Mouse (Mus musculus): ENCODE measurements around the gene Cyp1b1. TPM values are rescaled to one million over a fixed set of nuclear protein-coding genes. Genes with fewer than 3 reads are reported as not detected.

Cyp1b1 gene
- total RNA-seq, 4 experiments from 2014 or later: 3.0 to 3.6 (median 3.4) TPM

DNA sequence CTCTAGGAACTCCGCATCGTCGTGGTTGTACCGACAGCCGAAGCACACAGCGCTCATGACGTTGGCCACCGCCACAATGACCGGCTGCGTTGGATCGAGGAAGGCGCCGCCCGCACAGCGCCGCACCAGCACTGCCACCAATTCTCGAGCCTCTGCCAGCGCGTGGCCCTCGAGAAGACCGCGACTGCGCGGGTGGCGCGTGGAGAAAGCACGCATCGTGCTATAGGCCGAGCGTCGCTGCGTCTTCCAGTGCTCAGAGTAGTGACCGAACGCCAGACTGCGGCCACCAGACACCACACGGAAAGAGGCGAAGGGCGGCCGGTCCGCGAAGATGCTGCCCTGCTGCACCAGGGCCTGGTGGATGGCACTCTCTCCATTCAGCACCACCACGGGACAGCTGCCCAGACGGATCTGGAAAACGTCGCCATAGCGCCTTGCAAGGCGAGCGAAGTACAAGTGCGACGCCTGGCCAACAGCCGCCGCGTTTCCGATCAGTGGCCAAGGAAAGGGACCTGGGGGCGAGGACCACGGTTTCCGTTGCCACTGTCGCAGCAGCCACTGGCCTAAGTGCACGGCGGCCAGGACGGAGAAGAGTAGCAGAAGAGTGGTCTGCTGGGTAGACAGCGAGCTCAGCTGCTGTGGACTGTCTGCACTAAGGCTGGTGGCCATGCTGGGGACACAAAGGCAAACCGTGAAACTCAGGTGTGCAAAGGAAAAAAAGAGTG lies 1.1 kb downstream of the Cyp1b1 start:
- no peak for DNase-seq (ENCODE audit: low spot score in 2 of 2)

DNA sequence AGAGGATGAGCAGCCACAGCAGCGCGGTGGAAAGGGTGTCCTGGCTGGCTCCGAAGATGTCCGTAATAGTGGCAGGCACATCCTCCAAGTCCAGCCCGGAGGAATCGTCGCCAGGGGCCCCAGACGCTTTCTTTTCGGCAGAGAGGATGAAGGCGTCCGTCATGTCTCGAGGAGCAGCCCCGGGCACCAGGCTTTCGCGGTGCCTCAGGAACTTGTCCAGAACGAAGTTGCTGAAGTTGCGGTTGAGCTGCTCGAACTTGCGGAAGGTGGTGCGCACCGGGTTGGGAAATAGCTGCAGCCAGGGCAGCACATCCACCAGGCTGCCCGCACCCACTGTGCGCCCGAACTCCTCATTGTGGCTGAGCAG lies 1.6 kb downstream of the Cyp1b1 start:
- DNase-seq (ENCODE audit: low spot score in 2 of 2): no peak

DNA sequence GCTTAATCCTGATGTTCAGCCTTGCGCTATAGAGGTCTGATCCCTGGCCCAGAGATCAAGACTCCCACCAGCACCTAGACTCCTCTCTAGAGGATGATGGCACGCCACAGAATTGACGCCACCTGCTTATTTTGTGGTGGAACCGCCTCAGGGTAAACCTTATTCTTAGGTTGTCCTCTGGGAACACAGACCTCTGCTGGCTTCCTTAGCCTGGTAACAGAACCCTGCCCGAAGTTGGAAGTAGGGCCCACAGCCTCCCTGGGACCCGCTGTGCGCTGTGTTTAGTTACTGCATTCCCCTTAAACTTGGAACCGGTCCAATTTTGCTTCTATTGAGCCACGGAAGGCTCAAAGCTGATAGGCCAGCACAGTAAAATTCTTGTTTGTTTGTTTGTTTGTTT lies 2.3 kb downstream of the Cyp1b1 start:
- no peak for DNase-seq (ENCODE audit: low spot score in 2 of 2)

DNA sequence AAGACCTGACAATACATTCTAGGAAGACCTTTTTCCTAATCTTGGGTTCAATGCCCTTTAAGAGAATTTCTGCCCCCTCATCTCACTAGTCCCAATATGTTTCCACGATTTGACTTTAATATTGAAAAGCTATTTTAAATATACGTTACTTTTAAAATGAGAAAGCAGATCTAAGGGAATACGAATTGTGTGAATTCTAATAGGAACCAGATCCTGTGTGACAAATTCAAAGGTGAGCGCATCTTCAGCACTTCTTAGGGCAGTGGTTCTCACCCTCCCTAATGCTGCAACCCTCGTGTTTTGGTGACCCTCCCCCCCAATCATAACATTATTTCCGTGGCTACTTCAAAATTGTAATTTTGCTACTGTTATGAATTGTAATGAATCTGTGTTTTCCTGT lies 2.9 kb downstream of the Cyp1b1 start:
- DNase-seq (ENCODE audit: low spot score in 2 of 2): no peak

DNA sequence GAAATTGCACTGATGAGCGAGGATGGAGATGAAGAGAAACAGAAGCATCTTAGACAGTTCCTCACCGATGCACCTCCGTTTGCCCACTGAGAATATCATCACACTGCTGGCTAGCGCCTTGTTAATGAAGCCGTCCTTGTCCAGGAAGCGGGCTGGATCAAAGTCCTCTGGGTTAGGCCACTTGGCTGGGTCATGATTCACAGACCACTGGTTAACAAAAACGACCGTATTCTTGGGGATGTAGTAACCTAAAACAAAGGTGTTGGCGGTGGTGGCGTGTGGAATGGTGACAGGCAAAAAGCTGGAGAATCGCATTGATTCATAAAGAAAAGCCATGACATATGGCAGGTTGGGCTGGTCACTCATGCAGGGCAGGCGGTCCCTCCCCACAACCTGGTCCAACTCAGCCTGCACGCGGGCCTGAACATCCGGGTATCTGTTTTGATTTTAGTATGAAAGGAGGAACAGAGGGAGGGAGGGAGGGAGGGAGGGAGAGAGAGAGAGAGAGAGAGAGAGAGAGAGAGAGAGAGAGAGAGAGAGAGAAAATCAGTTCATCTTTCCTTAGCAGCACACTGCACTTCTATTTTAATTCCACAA lies 4.5 kb downstream of the Cyp1b1 start:
- DNase-seq (ENCODE audit: low spot score in 2 of 2): no peak

DNA sequence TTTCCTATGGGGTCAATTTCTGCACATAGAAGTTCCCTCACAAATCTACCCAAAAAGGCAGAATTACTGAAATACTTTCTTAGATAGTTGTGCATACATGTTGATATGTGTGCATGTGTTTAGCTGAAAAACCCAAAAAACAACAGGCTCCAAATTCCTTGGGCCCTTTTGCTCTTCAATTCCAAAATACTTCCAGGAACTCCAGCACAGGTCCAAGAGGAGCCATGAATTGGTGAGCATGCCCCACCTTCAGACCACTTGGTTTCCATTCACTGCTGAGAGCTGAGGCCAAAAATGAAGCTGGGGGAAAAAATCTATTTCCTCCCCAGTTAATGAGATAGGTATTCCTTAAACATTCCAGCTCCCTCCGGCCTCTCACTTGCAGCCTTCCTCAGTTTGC lies 5.1 kb downstream of the Cyp1b1 start:
- DNase-seq (ENCODE audit: low spot score in 2 of 2): no peak

DNA sequence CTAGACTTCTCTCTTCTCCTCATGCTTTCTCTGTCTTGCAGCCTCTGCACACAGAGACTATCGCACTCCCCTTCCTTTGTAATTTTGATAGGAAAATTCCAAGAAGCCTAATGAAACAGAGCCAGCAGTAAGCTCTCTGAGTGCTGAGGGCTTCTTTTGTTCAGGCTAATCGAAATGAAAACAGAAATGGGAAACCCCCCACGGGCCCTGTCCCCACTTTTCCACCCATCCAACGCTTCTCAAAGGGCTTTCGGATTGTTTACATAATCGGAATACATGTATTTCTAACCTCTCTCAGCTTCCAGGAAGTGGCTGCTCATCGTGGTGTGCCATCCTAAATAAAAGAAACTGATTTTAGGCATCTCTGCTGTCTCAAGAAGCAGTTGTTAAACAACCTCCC lies 6.7 kb downstream of the Cyp1b1 start:
- DNase-seq (ENCODE audit: low spot score in 2 of 2): no peak

DNA sequence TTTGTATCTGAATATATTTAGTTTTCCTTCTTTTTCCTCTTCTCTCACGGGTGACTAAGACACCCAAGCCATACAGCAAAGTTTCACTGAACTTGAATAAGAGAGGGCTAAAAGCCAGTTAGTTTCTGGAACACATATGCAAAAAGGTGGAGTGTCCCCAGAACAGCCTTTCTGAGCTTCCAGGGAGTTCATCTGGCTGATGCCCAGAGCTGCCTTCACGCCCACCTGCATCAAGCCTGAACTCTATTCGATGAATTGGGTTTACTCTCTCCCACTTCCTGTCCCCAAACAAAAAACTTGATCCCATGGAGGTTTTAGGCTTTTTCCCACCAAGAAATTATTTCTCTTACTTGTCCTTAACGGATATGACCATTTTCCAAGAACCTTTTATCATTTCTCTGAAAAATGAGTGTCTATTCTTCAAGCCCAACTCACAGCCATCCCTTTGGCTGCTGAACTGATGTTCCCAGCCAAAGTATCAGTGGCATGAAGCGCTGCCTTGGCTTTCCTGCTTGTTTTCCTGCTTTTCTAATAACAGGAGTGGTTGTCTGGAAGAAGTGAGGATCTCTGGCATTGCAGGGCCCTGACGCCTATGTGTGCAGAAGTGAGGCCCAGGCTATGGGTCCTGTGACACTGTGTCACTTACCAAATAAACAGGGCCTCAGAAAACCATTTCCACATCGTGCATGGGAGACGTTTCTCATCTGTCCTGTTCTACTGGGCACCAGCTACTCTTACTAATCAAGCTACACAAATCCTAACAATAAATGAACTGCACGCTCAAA lies 9.0 kb downstream of the Cyp1b1 start:
- DNase-seq (ENCODE audit: low spot score in 2 of 2): no peak

DNA sequence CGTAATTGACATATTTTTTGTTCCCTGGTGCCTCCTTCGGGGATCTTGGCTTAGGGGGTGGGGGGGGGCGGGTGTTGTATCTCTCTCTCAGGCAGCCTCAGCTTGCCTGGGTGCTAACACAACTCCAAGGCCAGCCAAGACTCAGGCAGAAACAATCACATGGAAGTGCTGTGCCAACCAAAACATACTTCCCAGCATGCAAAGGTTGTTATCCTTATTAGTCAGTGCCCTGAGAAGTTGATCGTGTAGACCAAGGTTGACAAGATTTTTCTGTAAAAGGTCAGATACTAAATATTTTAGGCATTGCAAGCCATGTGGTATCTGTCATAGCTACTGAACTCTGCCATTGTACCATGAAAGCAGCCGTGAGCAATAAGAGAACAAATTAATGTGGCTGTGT lies 14.0 kb downstream of the Cyp1b1 start:
- DNase-seq (ENCODE audit: low spot score in 2 of 2): no peak

DNA sequence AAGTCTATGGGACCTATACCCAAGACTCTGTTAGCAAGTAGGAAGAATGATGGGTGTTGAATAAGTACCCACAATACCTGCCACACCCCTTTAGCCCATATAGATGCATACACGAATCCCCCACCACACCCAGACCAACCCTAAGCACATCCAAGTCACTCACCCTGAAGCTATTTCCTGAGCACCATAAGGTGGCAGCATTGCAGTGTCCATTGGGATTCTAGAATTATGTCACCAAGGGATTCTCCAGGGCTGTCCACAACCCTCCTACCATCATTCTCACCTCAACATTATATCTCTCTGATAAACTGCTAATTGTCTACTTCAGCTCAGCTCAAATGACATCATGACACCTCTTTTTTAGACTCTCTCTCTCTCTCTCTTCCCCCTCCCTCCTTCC lies 15.7 kb downstream of the Cyp1b1 start:
- no peak for DNase-seq (ENCODE audit: low spot score in 2 of 2)

DNA sequence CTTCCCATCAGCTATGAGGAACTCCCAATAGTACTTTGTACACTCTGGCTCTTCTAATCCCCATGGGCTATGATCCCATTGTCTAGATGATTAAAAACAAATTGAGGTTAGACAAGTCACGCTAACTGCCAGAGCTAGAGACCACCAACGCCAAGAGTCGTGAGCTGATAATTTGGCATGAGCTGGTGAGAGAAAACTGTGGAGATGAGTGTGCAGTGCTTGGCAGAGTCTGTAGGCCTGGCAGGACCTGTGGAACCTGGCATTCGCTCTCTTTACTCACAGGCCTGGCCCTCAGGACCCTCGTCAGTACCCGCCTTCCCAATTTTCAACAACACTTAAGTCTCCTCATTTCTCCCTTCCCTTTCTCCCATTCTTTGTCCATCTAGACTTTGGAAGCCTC lies 19.3 kb downstream of the Cyp1b1 start:
- DNase-seq (ENCODE audit: low spot score in 2 of 2): no peak

DNA sequence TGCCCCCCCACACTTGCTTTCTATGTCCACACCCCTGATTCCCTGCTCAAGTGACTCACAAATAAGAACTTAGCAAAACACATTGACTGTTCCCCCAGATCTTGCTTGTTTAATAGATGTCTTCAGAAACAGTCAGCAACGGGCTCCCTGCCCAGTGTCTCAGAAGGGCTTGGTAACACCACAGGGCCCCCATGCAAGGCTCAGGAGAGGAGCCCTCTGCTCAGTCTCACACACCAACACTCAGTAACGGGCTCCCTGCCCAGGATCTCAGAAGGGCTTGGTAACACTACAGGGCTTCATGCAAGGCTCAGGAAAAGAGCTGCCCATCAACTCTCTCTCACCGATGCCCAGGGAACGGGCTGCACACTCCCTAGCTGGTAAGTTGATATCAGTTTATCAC lies 19.8 kb downstream of the Cyp1b1 start:
- no peak for DNase-seq (ENCODE audit: low spot score in 2 of 2)

DNA sequence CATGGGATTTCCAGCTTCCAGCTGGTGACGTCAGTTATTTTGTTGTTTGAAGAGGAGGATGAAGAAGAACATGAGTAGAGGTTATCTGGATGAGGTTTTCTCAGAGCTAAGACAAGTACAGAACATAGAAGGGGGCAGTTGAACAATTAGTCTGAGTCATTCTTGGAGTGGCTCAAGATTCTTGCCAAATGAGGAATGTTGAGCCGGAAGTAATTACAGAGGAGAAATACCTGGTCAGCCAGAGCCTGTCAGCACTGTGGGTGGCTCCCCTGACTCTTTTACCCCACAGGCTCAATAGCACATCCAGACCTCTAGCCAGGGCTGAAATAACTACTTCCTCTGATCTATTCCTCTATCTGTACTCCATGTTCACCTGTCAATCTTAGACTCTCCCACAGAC lies 44.0 kb downstream of the Cyp1b1 start:
- DNase-seq (ENCODE audit: low spot score in 2 of 2): no peak

DNA sequence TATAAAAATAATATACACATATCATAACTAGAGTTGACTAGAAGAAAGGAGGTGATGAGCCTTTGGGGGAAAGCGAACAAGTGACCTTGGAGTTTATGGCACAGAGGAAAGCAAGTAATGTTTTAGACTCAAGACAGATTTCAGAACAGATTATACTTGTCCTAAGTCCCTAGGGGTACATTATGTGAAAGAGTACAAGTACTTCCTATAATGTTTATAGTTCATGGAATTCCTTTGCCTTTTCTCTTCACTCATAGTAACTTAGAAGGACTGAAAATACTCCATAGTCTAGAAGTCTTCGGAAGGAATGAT lies 50.8 kb downstream of the Cyp1b1 start:
- DNase-seq (ENCODE audit: low spot score in 2 of 2): no peak

DNA sequence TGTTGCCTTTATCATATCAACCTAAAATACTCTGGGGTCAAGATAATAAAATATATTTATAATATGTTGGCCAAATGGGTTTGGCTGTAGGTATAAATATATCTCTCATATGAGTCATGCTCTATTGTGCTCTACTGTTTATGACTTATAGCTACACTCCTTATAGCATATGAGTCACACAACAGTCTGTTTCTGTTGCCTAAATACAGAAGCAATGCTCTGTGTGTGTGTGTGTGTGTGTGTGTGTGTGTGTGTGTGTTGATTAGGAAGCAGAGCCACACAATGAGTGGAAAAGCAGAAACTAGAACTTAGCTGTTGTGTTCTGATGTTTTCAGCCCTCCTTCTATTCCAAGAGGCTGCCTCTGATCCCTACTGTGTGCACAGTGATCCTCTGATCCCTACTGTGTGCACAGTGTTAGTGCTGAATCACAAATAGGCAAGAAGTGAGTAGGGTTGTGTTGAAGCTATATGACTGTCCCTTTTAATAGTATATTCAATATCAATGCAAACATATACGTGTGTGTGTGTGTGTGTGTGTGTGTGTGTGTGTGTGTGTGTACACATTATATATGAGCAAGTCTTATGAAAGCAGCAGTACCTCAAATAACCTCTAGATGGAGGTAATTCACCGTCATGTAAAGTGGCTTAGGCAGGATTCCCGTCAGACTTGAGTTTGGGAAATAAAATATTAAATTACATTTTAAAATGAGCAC lies 51.3 kb downstream of the Cyp1b1 start:
- DNase-seq (ENCODE audit: low spot score in 2 of 2): no peak

DNA sequence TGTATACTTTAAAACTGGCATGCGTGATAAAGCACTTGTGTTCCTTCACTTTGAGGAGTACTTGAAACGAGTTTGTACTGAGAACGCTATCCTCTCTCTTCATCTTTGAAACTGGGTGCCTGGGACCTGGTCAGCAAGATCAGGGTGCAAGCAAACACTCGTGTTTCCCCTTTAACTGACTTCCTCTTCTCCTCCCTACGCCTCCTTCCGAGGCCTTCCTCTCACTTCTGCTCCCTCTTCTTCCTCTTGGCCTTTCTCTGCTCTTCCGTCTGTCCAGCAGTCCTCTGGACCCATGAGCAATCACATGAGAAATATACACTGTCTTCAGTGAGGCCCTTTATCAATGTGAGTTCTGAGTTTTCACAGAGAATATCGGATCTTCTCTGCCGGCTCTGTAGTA lies 53.0 kb downstream of the Cyp1b1 start:
- DNase-seq (ENCODE audit: low spot score in 2 of 2): no peak

DNA sequence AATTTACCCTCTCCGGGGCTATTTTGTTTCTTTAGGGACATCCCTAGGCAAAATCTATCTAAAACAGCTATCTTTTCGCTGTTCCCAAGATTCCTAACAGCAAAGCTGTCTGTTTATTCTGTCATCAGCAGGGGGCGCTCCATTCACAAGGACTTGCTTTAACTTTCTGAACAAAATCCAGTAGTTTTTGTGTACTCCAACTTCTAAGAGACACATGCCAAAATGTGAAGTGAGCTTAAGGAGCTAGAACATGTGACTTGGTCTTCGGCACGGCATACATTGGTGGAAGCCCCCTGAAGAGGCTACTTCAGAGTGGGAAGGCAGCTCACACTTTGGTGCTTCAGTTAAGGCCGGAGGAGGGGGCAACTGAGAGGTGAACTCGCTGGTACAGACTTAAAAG lies 53.5 kb downstream of the Cyp1b1 start:
- DNase-seq (ENCODE audit: low spot score in 2 of 2): peak; percentile 21 to 73

DNA sequence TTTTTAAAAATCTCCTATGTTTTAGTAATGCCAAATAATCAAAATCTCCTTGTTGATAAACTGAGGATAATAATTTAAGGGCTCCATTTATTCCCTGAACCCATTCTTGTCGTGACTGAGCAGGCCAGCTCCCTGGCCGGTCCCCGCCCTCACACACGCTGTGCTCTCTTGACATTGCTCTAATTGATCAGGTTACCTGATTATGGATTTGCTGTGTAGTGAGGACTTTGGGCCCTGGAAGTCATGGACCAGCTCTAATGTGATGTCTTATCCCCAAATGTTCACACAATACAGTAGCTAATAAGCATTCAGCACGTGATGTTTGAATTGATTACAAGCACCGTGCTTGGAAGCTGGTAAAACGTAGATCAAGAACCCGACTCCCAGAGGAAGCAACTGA lies 56.0 kb downstream of the Cyp1b1 start:
- DNase-seq (ENCODE audit: low spot score in 2 of 2): no peak

DNA sequence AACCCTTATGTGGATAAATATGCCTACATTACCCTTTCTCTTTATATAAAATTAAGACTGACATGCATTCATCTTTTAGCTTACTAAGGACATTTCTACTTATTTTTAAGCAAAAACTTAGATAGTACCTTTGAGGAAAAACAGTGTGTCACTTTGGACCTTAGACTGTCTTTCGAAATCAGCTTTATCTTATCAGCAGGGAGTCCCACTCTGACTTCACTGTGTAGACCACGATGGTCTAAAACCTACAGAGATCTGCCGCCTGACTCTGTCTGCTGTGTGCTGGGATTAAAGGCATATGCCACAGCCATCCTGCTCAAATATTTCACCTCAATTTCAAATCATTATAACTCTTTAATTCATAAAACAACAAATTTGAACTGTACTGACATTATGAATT lies 56.4 kb downstream of the Cyp1b1 start:
- no peak for DNase-seq (ENCODE audit: low spot score in 2 of 2)

DNA sequence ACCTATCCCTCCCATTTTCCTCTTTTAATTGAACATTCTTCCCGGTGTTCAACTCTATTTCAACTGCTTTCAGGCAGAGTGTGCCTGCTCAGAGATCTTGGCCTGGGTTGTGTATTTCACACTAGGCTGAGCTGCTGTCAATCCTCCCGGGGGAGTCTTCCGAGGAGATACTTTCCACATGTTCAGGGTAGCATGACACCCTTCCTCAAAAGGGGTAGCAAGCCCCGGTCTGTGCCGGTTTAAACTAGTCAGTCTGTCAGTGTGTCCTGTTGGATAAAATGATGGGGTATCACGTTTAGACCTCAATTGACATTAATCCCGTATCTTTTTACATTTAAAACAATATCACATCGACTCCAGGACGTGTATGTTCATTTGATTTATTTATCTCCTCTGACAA lies 57.1 kb downstream of the Cyp1b1 start:
- no peak for DNase-seq (ENCODE audit: low spot score in 2 of 2)

DNA sequence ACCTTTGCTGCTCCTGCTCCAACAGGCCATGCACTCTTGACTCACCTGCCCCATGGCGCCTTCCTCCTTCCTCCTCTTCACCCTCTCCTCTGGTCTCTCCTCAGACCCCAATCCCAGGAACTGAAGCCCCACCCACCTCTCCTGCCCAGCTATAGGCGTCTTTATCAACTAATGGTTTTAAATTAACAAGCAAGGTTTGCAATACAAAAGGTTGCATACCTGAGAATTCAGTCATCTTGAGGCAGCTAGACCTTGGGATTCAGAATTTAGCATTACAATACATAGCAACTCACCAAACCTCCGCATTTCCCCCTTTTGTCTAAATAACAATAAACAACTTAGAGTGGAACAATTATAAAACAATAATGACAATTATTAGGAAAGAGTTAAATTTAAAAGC lies 60.7 kb downstream of the Cyp1b1 start:
- DNase-seq (ENCODE audit: low spot score in 2 of 2): no peak

DNA sequence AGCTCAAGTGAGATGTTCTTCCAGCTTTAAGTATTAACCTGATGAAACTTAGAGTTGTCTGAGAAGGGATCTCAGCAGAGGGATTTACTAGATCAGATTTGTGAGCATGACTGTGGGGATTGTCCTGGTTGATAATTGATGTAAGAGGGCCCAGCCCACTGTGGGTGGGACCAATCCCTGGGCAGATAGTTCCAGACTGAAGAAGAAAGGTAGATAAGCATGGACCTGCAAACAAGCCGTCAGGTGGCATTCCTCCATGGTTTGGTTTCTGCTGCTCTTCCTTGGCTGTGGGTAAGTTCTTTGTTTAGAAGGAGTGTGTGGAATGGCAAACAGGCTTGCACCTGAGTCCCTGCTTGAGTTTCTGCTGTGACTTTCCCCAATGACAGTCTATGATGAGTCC lies 61.7 kb downstream of the Cyp1b1 start:
- DNase-seq (ENCODE audit: low spot score in 2 of 2): no peak

All from layer of hippocampus, adult 8-10 months (tissue).